Mouse (Mus musculus): Measurements from ENCODE around the gene Th.

- TF ChIP-seq POLR2A (IDR thresholded peaks at IDR 0.05; ENCODE audit: low read depth, low read length) (no peak), CTCF (IDR thresholded peaks at IDR 0.05; ENCODE audit: borderline replicate concordance, insufficient read depth, low read length) (no peak)
These were observed 3.6 kb downstream of the Th start for GRCm38 (mm10) chr7:142927293-142927692.

Data from embryonic fibroblast, embryonic 13.5 days (primary cell).